Mouse (Mus musculus) heart, postnatal 0 days (tissue): ENCODE data around the gene Gm10320. TPM values are rescaled to one million over a fixed set of nuclear protein-coding genes. Genes with fewer than 3 reads are reported as not detected.

ENCODE experiments used
- ATAC-seq: fragments of 200-750 bp; cut with Nextera tagmentation; 2 replicates; pipeline ENCODE4 v1.8.0; 2017; ENCODE audit warnings: low read depth, moderate number of reproducible peaks, moderate library complexity; ENCODE audit not compliant: insufficient read depth
- DNase-seq: peaks from one replicate; pipeline ENCODE4 v3.0.0-alpha.2; 2016; ENCODE audit warnings: low spot score
- H3K27ac ChIP-seq: fragments of 300-500 bp; sonication (generic); 2 replicates; pipeline ENCODE4 v1.5.1; 2014; ENCODE audit warnings: low read depth, mild to moderate bottlenecking
- H3K27me3 ChIP-seq: fragments of 300-500 bp; sonication (generic); 2 replicates; pipeline ENCODE4 v1.6.1; 2014; ENCODE audit warnings: low read length, mixed read lengths; ENCODE audit not compliant: control insufficient read depth, insufficient read depth
- H3K36me3 ChIP-seq: fragments of 300-500 bp; sonication (generic); replicated peaks from 2 replicates; pipeline ENCODE4 v1.6.1; 2014; ENCODE audit warnings: low read length, mixed read lengths; ENCODE audit not compliant: control insufficient read depth, insufficient read depth
- H3K4me1 ChIP-seq: fragments of 300-500 bp; sonication (generic); 2 replicates; pipeline ENCODE4 v1.6.1; 2014; ENCODE audit warnings: antibody characterized with exemption; ENCODE audit not compliant: control insufficient read depth, insufficient read depth
- H3K4me2 ChIP-seq: fragments of 300-500 bp; sonication (generic); 2 replicates; pipeline ENCODE4 v1.6.1; 2014; ENCODE audit warnings: low read depth, mild to moderate bottlenecking, low read length, moderate library complexity
- H3K4me3 ChIP-seq: fragments of 300-500 bp; sonication (generic); 2 replicates; pipeline ENCODE4 v1.5.1; 2014; ENCODE audit warnings: low read depth, low read length
- H3K9ac ChIP-seq: fragments of 300-500 bp; sonication (generic); replicated peaks from 2 replicates; pipeline ENCODE4 v1.6.1; 2014; ENCODE audit warnings: low read depth, low read length, mixed read lengths
- H3K9me3 ChIP-seq: fragments of 300-500 bp; sonication (generic); replicated peaks from 2 replicates; pipeline ENCODE4 v1.6.1; 2016; ENCODE audit warnings: low read length; ENCODE audit not compliant: control insufficient read depth
- CTCF ChIP-seq: IDR thresholded peaks from 2 replicates; pipeline ENCODE4 v1.5.1; 2016; ENCODE audit warnings: antibody characterized with exemption, control low read depth, low read depth
- EP300 ChIP-seq: IDR thresholded peaks from 2 replicates; pipeline ENCODE4 v1.6.1; 2016; ENCODE audit warnings: antibody characterized with exemption, low read depth
- WGBS: fragments of 180-500 bp; shearing (Covaris S2); extraction: QIAGEN DNeasy Blood & Tissue Kit; methylation state at CpG from one replicate; pipeline ENCODE4 v1.1.7; 2014; 5-methylcytosine and 5-hydroxymethylcytosine counted together
- polyA plus RNA-seq: library from polyadenylated mRNA; unstranded; fragments of >200 nt; fragmentation: Nextera tagmentation; extraction: Ambion mirVana; gene quantifications from 2 replicates; pipeline ENCODE4 v1.2.1, GENCODE M21; 2015
- total RNA-seq: library from RNA; depleted of rRNA; stranded (reverse); fragments of >200 nt; gene quantifications from 2 replicates; pipeline ENCODE4 v1.2.3, GENCODE M21; 2014; ENCODE audit warnings: low replicate concordance

Gm10320 gene
- total and polyA plus RNA-seq, 2 experiments from 2014 or later, result 0.66 TPM; not detected in 1

GRCm38 (mm10) chr13:98534190-98534912 lies 42.5 kb upstream of the Gm10320 start:
- peak overlapping the region; percentile 13; the same call in 1 of the 2 replicates for H3K4me3 ChIP-seq

GRCm38 (mm10) chr13:98533415-98533814 lies 41.6 kb upstream of the Gm10320 start:
- peaks cover 23% of the 10 kb centered on the region; the same call in 1 of the 2 replicates for H3K27me3 ChIP-seq
- no peak overlapping the region for H3K4me3 ChIP-seq
- WGBS, result 38% methylated on average over 9 of the region's 9 CpGs
- H3K4me1 ChIP-seq, result no peaks in the 10 kb centered on the region
- DNase-seq (no peak), ATAC-seq (no peak)
- H3K36me3 ChIP-seq, result no peaks in the 10 kb centered on the region
- H3K4me2 ChIP-seq, result no peak overlapping the region
- no peaks in the 10 kb centered on the region for H3K9me3 ChIP-seq
- H3K9ac ChIP-seq, result no peak overlapping the region
- H3K27ac ChIP-seq, result no peak overlapping the region
- no peak for TF ChIP-seq CTCF
- no peak for TF ChIP-seq EP300

More at GRCm38 (mm10) chr13:98534190-98534912, 42.5 kb upstream of the Gm10320 start:
- peak overlapping the region; percentile 47 for H3K4me2 ChIP-seq
- WGBS, result 18% methylated on average over 18 of the region's 18 CpGs
- peak; percentile 79 for ATAC-seq
- no peak for TF ChIP-seq CTCF
- no peak for TF ChIP-seq EP300
- H3K4me1 ChIP-seq, result no peaks in the 10 kb centered on the region
- peaks cover 30% of the 10 kb centered on the region; the same call in 1 of the 2 replicates for H3K27me3 ChIP-seq
- peak; percentile 81 for DNase-seq
- no peaks in the 10 kb centered on the region for H3K9me3 ChIP-seq
- H3K27ac ChIP-seq, result no peak overlapping the region
- H3K9ac ChIP-seq, result no peak overlapping the region
- H3K36me3 ChIP-seq, result no peaks in the 10 kb centered on the region

- TF ChIP-seq EP300, result no peak
- no peak overlapping the region for H3K4me3 ChIP-seq
- no peak overlapping the region for H3K27ac ChIP-seq
- no peaks in the 10 kb centered on the region for H3K36me3 ChIP-seq
- H3K4me2 ChIP-seq, result no peak overlapping the region
- WGBS, result 63% methylated on average over 12 of the region's 12 CpGs
- no peaks in the 10 kb centered on the region for H3K4me1 ChIP-seq
- peaks cover 21% of the 10 kb centered on the region; the same call in 1 of the 2 replicates for H3K27me3 ChIP-seq
- DNase-seq, result no peak
- H3K9ac ChIP-seq, result no peak overlapping the region
- no peaks in the 10 kb centered on the region for H3K9me3 ChIP-seq
- ATAC-seq, result no peak
Observed at GRCm38 (mm10) chr13:98532699-98533375, 41.0 kb upstream of the Gm10320 start.

- TF ChIP-seq EP300 (no peak), CTCF (no peak)
- Histone ChIP-seq H3K36me3 (no peaks in the 10 kb centered on the region), H3K27me3 (peaks cover 21% of the 10 kb centered on the region; the same call in 1 of the 2 replicates), H3K4me3 (no peak overlapping the region), H3K4me2 (no peak overlapping the region), H3K27ac (no peak overlapping the region), H3K9me3 (no peaks in the 10 kb centered on the region), H3K9ac (no peak overlapping the region), H3K4me1 (no peaks in the 10 kb centered on the region)
- DNase-seq (no peak), ATAC-seq (no peak)
- 88% methylated on average over 9 of the region's 9 CpGs for WGBS
Observed at GRCm38 (mm10) chr13:98531976-98532375, 40.2 kb upstream of the Gm10320 start.

- no peak overlapping the region for H3K4me3 ChIP-seq
- H3K4me2 ChIP-seq, result no peak overlapping the region
- no peaks in the 10 kb centered on the region for H3K36me3 ChIP-seq
- DNase-seq (no peak), ATAC-seq (no peak)
- peaks cover 21% of the 10 kb centered on the region; the same call in 1 of the 2 replicates for H3K27me3 ChIP-seq
- H3K27ac ChIP-seq, result no peak overlapping the region
- WGBS, result 59% methylated on average over 3 of the region's 3 CpGs
- H3K4me1 ChIP-seq, result no peaks in the 10 kb centered on the region
- H3K9me3 ChIP-seq, result no peaks in the 10 kb centered on the region
- H3K9ac ChIP-seq, result no peak overlapping the region
- TF ChIP-seq CTCF, result no peak
- no peak for TF ChIP-seq EP300
Observed at GRCm38 (mm10) chr13:98531306-98531705, 39.5 kb upstream of the Gm10320 start.
